Mouse (Mus musculus) mature B cell (primary cell): ENCODE data around the gene Nfam1.
"Not testable (repeated sequence)": the region's sequence is repeated elsewhere in the genome, so short reads cannot be mapped to it uniquely, and the experiment has no call there.

ENCODE experiments used
- in situ Hi-C: fragments of 300-500 bp; cut with MboI; formaldehyde crosslinking; loops from 2 replicates; pipeline ENCODE4 v1.14.3; 2019

The Nfam1 gene

GRCm38 (mm10) chr15:83032981-83033541, at the start of gene Nfam1:
TSS of gene Nfam1 (minus strand) at chr15:83033306.
- in situ Hi-C loops, result loop anchor here (10.0 kb wide), 1 partner anchor 228 kb away; no protein-coding TSS in a partner anchor

- in situ Hi-C loops, result no loop called here
Measured at GRCm38 (mm10) chr15:83075607-83076525, 42.8 kb upstream of the Nfam1 start.

GRCm38 (mm10) chr15:83074179-83074578, 41.1 kb upstream of the Nfam1 start:
- in situ Hi-C loops, result no loop called here

- in situ Hi-C loops, result no loop called here
Measured at GRCm38 (mm10) chr15:83071752-83072151, 38.6 kb upstream of the Nfam1 start.

- in situ Hi-C loops, result no loop called here
Measured at GRCm38 (mm10) chr15:83070942-83071341, 37.8 kb upstream of the Nfam1 start.

GRCm38 (mm10) chr15:83068270-83068669, 35.2 kb upstream of the Nfam1 start:
- in situ Hi-C loops, result no loop called here

- in situ Hi-C loops, result no loop called here
Measured at GRCm38 (mm10) chr15:83065543-83065942, 32.4 kb upstream of the Nfam1 start.

GRCm38 (mm10) chr15:83062582-83062981, 29.5 kb upstream of the Nfam1 start:
- in situ Hi-C loops, result not testable (repeated sequence)

- in situ Hi-C loops, result no loop called here
Measured at GRCm38 (mm10) chr15:83061689-83062088, 28.6 kb upstream of the Nfam1 start.

- in situ Hi-C loops, result no loop called here
Measured at GRCm38 (mm10) chr15:83059233-83059660, 26.1 kb upstream of the Nfam1 start.

GRCm38 (mm10) chr15:83057533-83057932, 24.4 kb upstream of the Nfam1 start:
- in situ Hi-C loops, result no loop called here

GRCm38 (mm10) chr15:83056378-83057083, 23.4 kb upstream of the Nfam1 start:
- in situ Hi-C loops, result no loop called here

- in situ Hi-C loops, result no loop called here
Measured at GRCm38 (mm10) chr15:83055569-83055968, 22.5 kb upstream of the Nfam1 start.

- in situ Hi-C loops, result no loop called here
Measured at GRCm38 (mm10) chr15:83053261-83053660, 20.2 kb upstream of the Nfam1 start.

GRCm38 (mm10) chr15:83052341-83053104, 19.4 kb upstream of the Nfam1 start:
- in situ Hi-C loops, result no loop called here

GRCm38 (mm10) chr15:83046730-83047129, 13.6 kb upstream of the Nfam1 start:
- in situ Hi-C loops, result no loop called here

GRCm38 (mm10) chr15:83046308-83046707, 13.2 kb upstream of the Nfam1 start:
- in situ Hi-C loops, result no loop called here

- in situ Hi-C loops, result not testable (repeated sequence)
Measured at GRCm38 (mm10) chr15:83045565-83045964, 12.5 kb upstream of the Nfam1 start.

- in situ Hi-C loops, result no loop called here
Measured at GRCm38 (mm10) chr15:83043362-83043708, 10.2 kb upstream of the Nfam1 start.

- in situ Hi-C loops, result no loop called here
Measured at GRCm38 (mm10) chr15:83042655-83043361, 9.7 kb upstream of the Nfam1 start.

GRCm38 (mm10) chr15:83040156-83040555, 7.0 kb upstream of the Nfam1 start:
- in situ Hi-C loops, result no loop called here
